Mouse (Mus musculus) embryo, embryonic 9.5 days (tissue): ENCODE results near the gene B4galt4.

Experiments used
- DNase-seq: peaks from one replicate; pipeline ENCODE4 v3.0.0-alpha.2; 2017; ENCODE audit errors: extremely low spot score

Gene B4galt4

GRCm38 (mm10) chr16:38729139-38729538 lies 12.9 kb upstream of the B4galt4 start:
- DNase-seq, result no peak

DNA sequence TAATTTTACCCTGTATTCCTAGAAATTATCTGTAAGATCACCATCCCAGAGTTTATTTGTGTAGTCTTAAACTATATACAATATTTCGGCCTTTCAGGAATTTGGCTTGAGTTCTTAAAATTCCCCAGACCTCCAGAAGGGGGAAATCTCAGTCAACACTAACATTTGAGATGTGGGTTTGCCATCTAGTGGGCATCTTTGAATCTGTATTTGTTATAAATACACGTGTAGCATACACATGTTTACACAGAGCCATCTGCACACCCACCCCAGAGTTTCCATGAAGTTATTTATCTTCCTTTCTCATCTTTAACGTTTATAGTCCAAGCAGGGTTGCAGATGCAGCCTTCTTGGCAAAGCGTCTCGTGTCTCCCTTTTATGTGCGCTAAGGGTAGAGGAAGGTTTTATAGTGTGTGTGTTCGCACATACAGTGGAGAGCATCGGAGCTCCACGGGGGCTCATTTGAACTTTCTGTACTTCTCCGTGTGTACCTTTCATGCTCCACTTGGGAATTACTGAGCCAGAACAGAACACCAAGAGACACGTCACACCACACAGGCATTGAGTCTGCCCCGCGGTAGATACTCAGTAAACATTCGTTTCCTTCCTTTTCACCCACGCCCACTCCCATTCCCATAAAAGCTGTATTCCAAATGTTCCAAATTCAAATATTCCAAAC lies 12.3 kb upstream of the B4galt4 start:
- no peak for DNase-seq

- DNase-seq, result no peak
Observed at GRCm38 (mm10) chr16:38730921-38731320, 11.1 kb upstream of the B4galt4 start.

- no peak for DNase-seq
Observed at GRCm38 (mm10) chr16:38741204-38741903, 710 bp upstream of the B4galt4 start.

DNA sequence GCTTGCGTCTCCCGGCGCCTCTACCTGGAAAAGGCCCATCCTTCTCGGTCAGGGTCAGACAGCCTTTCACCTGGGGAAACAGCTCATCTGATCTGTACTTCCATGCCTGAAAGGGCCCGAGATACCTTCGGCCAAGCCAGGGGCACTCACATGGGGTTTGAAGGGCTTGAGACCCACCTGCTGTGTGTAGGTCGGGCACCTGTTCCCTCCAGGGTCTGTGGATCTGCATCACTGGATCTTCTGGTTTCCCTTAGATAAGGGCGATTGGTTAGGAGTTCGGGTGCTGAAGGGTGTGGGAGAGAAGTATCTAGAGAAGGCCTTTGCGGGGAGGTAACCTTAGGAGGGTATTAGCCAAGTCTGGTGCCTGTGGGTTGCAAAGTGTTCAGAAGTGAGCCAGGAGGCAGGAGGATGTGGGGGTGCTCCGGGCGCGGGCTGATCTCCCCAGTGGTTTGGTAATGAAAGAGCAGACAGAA lies 631 bp downstream of the B4galt4 start:
- peak; percentile 58 for DNase-seq

DNA sequence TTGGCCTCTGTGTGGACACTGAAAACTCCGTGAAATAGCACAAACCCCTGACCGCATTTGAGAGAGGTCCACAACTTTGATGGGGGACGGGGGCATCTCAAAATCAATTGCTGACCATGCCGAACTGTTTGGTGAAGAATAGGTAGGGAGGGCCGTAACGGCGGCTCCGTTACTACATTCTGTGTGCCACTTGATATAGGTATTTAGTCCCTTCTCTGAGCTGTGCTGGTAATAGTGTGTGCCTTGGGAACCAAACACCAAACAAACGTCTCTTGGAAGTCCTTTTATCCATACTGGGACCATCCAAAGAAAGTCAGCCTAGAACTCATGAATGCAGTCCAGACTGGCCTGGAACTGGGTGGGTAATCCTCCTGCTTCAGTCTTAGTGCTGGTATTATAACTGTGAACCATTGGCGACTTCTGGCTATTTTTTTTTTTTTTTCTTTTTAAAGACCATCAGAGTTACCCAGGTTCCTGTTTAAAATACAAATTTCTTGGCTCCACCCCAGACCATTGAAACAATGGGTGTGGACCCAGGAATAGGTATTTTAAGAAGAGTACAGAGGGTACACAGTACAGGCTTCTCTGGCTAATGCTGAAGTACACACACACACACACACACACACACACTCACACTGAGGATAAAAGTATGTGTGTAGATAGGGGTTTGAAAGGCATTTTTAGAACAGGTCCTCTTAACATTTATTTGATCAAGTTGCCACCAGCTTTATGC lies 2.0 kb downstream of the B4galt4 start:
- DNase-seq, result no peak

- DNase-seq, result no peak
Observed at GRCm38 (mm10) chr16:38750803-38751202, 8.7 kb downstream of the B4galt4 start.

- DNase-seq, result no peak
Observed at GRCm38 (mm10) chr16:38753631-38754030, 11.6 kb downstream of the B4galt4 start.

DNA sequence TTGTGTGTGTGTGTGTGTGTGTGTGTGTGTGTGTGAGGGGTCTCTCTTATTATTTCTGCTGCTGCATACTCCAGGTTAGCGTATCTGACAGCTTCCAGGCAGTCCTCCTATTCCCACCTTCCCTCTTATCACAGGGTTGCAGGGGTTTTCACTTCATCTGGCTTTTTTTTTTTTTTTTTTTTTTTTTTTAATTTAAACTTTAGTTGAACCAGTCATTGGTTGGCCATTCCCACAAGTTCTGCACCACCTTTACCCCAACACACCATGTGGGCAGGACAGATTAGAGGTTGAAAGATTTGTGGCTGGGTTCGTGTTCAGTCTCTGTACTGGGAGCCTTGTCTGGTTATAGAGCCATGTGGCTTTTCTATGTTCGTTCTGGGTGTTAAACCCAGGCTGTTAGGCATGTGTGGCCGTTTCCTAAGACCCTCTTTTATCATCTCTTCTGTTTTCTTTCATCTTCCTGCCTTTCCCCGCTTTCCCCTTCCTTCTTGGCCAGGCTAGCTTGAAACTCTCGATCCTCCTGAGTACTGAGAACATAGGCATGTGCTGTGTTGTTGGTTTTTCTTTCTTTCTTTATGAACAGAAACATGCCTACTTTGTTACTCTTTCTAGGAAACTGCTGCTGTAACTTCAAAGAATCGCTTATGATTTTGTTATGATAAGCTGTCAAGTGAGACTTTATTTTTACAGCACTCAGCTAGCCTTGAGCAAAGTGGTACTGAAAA lies 13.6 kb downstream of the B4galt4 start:
- DNase-seq, result no peak

GRCm38 (mm10) chr16:38756177-38756503 lies 14.1 kb downstream of the B4galt4 start:
- DNase-seq, result no peak

- no peak for DNase-seq
Observed at GRCm38 (mm10) chr16:38756572-38756971, 14.5 kb downstream of the B4galt4 start.

DNA sequence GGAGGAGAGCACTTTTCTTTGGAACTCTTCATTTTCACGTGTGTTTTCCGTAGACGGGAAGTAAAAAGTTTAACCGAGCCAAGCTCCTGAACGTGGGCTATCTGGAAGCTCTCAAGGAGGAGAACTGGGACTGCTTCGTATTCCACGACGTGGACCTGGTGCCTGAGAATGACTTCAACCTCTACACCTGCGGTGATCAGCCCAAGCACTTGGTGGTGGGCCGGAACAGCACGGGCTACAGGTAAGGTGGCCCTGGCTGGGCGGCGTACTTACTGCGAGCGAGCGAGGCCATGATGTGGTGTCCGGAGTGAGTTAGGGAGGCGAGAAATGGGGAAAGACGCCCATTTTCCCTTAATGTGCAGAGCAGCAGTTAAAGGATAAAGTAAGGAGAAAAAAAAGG lies 15.6 kb downstream of the B4galt4 start:
- no peak for DNase-seq

GRCm38 (mm10) chr16:38758104-38758861 lies 16.2 kb downstream of the B4galt4 start:
- no peak for DNase-seq

DNA sequence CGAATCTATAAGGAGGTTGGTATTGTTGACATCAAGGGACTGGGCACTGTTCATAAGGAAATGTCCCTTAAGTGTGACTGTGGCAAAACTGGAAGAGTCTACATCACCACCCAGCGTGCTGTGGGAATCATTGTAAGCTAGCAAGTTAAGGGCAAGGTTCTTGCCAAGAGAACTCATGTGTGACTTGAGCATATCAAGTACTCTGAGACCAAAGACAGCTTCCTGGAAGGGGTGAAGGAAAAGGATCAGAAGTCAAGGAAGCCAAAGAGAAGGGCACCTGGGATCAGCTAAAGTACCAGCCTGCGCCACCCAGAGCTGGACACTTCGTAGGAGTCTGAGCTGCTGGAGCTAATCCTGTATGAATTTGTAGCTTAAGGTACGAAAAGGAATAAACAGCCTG lies 18.2 kb downstream of the B4galt4 start:
- no peak for DNase-seq

DNA sequence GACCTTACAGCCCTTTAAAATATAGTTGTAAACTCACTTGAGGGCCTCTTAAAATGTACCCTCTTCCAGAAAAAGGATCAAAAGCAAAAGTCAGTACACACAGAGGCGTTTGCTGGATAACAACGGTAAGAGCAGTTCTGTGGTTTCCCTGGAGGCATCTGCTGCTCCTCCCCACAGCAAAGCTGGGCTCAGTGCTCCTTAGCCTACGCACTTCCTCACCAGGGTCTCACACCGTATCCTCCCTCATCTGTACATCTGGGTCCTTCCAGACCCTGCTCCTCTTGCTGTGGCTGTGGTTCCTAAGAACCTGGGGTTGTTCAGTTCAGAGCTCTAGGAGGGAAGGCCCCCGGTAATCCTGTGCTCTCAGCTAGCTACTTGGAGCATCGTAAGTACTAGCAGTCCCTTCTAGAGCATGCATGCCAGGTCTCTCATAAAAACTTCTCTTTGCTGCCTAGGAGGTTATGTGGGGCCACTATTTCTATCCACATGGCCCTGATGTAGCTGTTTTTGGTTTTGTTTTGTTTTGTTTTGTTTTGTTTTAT lies 18.8 kb downstream of the B4galt4 start:
- DNase-seq, result no peak

- no peak for DNase-seq
Observed at GRCm38 (mm10) chr16:38761972-38762371, 19.9 kb downstream of the B4galt4 start.

DNA sequence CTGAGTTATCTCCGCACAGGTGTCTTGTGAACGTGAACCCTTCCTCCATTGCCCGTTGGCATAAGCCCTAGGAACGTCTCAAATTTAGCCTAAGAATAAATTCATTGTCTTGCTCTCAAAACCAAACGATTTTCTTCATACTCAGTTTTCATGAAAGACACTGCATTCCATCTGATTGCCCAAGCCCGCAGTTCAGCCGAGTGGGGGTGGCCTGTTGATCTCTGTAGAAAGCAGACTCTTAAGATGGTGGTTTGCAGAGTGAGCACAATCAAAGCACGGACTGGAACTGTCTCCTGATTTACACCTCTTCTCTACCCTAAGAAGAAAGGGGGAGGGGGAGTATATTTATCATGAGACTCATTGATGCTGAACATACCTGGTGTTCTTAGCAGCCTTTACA lies 20.3 kb downstream of the B4galt4 start:
- DNase-seq, result no peak

DNA sequence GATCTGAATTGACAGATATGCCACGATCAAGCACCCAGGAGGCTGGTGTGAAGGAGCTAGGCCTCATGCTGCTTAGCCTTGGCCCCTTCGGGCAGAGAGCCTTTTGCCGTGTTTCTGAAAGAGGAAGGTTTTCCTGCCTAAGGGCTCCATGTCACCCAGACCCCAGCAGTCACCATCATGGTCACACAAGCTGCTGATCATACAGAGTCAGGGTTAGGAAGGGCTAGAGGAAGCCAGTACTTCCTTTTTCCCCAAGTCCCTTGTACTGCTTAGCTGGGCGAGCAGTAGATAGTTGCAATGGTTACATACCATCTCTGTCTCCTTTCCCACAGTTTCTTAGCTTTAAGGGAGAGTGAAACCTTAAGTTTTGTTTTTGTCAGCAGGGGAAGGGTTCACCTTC lies 21.4 kb downstream of the B4galt4 start:
- DNase-seq, result no peak

DNA sequence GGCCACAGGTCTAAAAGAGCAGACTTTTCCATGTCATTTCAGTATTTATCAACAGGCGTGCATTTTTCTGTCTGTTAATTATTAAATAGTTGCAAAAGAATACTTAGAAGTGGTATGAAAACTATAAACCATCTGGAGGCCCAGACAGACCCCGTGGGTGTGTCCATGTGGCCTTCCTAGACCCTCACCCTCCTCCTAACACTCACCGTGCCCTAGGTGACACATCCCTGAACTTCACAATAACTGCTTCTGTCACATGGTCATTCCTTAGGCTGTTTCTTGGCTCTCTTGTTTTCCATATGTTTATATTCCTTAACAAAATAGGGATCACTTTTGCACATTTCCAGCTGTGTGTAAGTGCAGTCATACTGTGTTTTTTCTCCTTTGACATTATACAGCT lies 24.6 kb downstream of the B4galt4 start:
- DNase-seq, result no peak

DNA sequence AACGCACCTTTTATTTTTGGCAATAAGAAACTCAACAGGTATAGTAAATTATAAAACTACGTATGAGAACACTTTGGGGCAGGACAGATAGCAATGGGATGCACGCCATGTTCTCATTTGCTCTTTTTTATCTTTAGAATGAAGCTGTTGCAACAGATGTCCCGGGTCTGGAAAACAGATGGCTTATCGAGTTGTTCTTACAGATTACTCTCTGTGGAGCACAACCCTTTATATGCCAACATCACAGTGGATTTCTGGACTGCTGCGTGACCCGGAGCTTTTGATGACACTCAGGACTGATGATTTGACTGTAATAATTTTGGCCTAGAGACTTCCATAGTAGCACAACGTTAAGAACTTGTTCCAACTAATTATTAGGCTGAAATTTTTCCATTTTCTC lies 25.7 kb downstream of the B4galt4 start:
- no peak for DNase-seq

- no peak for DNase-seq
Observed at GRCm38 (mm10) chr16:38768386-38768785, 26.3 kb downstream of the B4galt4 start.
